Mouse (Mus musculus) ES-CJ7 (cell line): ENCODE measurements around the gene Cgref1.

Source experiments
- DNase-seq: peaks from one replicate; pipeline ENCODE4 v3.0.0; 2011; ENCODE audit warnings: low read depth, low spot score

The Cgref1 gene

DNA sequence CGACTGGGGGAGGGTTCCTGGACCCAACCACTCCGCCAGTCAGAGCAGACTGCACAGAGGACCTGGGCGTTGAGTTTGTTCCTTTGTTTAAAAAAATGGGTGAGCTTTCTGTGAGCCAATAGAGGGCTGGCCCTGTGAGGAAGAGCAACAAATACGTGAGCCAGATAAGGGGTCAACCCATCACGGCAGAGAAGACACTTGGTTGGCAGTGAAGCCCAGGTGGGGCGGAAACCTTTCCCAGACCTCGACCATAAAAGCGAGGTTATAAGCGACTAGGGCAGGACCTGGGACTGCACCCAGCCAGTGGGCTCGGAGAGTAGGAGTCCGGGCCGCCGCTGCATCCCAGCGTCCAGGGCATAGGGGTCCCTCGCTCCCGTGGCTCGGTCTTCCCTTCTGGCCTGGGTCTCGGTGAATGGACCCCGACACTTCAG is 58.0 kb downstream of the Cgref1 start:
- peak; percentile 98 for DNase-seq

DNA sequence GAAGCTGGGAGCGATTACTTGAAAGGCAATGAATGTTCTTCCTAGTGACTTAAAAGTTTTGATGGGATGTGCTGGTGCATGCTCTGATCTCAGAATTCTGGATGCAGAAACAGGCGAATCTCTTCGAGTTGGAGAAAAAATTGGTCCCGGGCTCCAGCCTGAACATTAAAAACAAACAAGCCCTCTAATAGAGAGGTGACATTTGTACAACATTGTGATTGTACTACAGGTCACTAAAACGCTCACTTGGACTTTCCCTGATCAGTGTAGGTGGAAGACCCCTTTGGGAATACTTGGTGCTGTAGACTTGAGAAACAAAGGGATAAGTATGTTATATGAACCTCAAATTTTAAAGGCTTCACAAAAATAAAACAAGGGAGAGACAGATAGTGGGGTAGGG is 58.7 kb downstream of the Cgref1 start:
- DNase-seq: no peak

DNA sequence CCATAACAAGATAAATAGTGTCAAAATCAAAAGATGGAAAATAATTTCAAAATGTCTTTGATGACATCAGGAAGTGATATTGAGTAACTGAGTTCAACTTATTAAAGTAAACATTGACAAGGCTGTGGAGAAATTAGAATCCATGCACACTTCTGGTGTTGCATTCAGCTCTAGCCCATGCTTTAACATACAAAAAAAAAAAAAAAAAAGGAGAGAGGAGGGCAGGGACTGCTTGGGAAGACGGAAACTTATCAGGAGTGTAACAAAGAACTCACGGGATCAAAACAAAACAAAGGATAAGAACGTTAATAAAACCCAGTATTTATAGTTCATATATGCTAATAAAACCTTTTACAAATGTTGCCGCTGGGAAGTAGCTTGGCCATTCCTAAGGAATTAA is 59.2 kb downstream of the Cgref1 start:
- no peak for DNase-seq
